Mouse (Mus musculus): ENCODE data around the gene Grifin. TPM values are rescaled to one million over a fixed set of nuclear protein-coding genes. Genes with fewer than 3 reads are reported as not detected.

Grifin gene
- polyA plus RNA-seq, 1 experiment from 2014 or later: not detected

DNA sequence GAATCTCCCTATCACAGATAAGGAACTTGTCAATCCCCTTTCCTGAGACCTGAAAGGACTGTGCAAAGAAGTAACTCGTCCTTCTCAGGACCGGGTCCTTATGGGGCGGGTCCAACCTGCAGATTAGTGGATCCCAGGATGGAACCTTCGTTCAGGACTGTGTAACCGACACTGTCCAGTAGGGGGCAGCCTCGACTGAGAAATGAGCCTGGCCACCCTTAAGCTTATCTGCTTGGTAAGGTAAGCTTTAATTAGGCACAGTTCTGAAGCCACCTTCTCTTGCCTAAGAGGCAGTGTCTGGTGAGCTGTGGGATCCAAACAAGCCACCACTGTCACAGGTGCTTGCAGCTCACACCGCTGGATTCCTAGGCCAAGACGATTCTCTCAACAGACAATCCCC lies 24.8 kb downstream of the Grifin start:
- 13% methylated on average over 8 of the region's 8 CpGs for WGBS
- 0 out of 2 replicates have a peak, but pooled peaks cover 2% of the 10 kb centered on the region for H3K27me3 ChIP-seq
- H3K4me3 ChIP-seq: no peak overlapping the region
- 0 out of 2 replicates have a peak, but pooled peaks have one; percentile 56 for ATAC-seq (ENCODE audit: low FRiP score, low read depth)
- H3K27ac ChIP-seq (replicated peaks): no peak overlapping the region
- no peaks in the 10 kb centered on the region for H3K36me3 ChIP-seq
- H3K9ac ChIP-seq (replicated peaks): no peak overlapping the region
- no peaks in the 10 kb centered on the region for H3K9me3 ChIP-seq
- no peak overlapping the region for H3K4me2 ChIP-seq (replicated peaks)
- H3K4me1 ChIP-seq: peaks cover 8% of the 10 kb centered on the region; the same call in 1 of the 2 replicates

GRCm38 (mm10) chr5:140538111-140538683 lies 26.7 kb downstream of the Grifin start:
- Histone ChIP-seq H3K9me3 (no peaks in the 10 kb centered on the region), H3K36me3 (no peaks in the 10 kb centered on the region), H3K4me2 (replicated peaks) (no peak overlapping the region), H3K27me3 (no peaks in the 10 kb centered on the region), H3K9ac (replicated peaks) (no peak overlapping the region), H3K27ac (replicated peaks) (no peak overlapping the region), H3K4me3 (no peak overlapping the region), H3K4me1 (peaks cover 8% of the 10 kb centered on the region; the same call in 1 of the 2 replicates)
- 74% methylated on average over 13 of the region's 13 CpGs for WGBS
- no peak for ATAC-seq (ENCODE audit: low FRiP score, low read depth)

GRCm38 (mm10) chr5:140526754-140527153 lies 38.1 kb downstream of the Grifin start:
- 72% methylated on average over 2 of the region's 2 CpGs for WGBS
- no peaks in the 10 kb centered on the region for H3K27me3 ChIP-seq
- no peak overlapping the region for H3K4me2 ChIP-seq (replicated peaks)
- H3K4me1 ChIP-seq: no peaks in the 10 kb centered on the region
- H3K27ac ChIP-seq (replicated peaks): no peak overlapping the region
- no peak overlapping the region for H3K4me3 ChIP-seq
- no peak overlapping the region for H3K9ac ChIP-seq (replicated peaks)
- H3K9me3 ChIP-seq: no peaks in the 10 kb centered on the region
- H3K36me3 ChIP-seq: peaks cover 18% of the 10 kb centered on the region
- ATAC-seq (ENCODE audit: low FRiP score, low read depth): no peak

- WGBS: 87% methylated on average over 1 of the region's 1 CpGs
- no peak for ATAC-seq (ENCODE audit: low FRiP score, low read depth)
- Histone ChIP-seq H3K4me3 (no peak overlapping the region), H3K9me3 (no peaks in the 10 kb centered on the region), H3K4me1 (no peaks in the 10 kb centered on the region), H3K36me3 (peaks cover 18% of the 10 kb centered on the region), H3K9ac (replicated peaks) (no peak overlapping the region), H3K27ac (replicated peaks) (no peak overlapping the region), H3K4me2 (replicated peaks) (no peak overlapping the region), H3K27me3 (no peaks in the 10 kb centered on the region)
Observed at GRCm38 (mm10) chr5:140521196-140521595, 43.7 kb downstream of the Grifin start.

DNA sequence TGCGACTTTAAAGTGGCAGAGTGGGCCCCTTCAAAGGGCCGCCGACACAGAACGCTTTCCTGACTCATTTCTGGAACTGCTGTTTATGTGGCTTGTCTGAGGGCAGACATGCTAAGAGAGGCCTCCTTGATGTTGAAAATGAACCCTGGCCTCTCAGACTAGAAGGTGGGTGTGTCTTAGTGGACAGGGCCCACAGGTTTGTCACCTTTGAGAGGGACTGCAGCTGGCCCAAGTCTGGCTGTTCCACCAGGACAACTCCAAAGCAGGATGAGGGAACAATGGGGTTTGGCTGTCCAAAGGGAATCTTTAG lies 47.0 kb downstream of the Grifin start:
- WGBS: 96% methylated on average over 4 of the region's 4 CpGs
- Histone ChIP-seq H3K4me3 (no peak overlapping the region), H3K27me3 (no peaks in the 10 kb centered on the region), H3K27ac (replicated peaks) (no peak overlapping the region), H3K4me2 (replicated peaks) (no peak overlapping the region), H3K4me1 (0 out of 2 replicates have a peak, but pooled peaks cover 8% of the 10 kb centered on the region), H3K9ac (replicated peaks) (no peak overlapping the region), H3K9me3 (no peaks in the 10 kb centered on the region), H3K36me3 (no peaks in the 10 kb centered on the region)
- ATAC-seq (ENCODE audit: low FRiP score, low read depth): no peak

- H3K4me2 ChIP-seq (replicated peaks): no peak overlapping the region
- no peak overlapping the region for H3K4me3 ChIP-seq
- no peak overlapping the region for H3K9ac ChIP-seq (replicated peaks)
- H3K4me1 ChIP-seq: 0 out of 2 replicates have a peak, but pooled peaks cover 8% of the 10 kb centered on the region
- no peak for ATAC-seq (ENCODE audit: low FRiP score, low read depth)
- no peaks in the 10 kb centered on the region for H3K36me3 ChIP-seq
- H3K9me3 ChIP-seq: no peaks in the 10 kb centered on the region
- WGBS: 91% methylated on average over 21 of the region's 21 CpGs
- H3K27me3 ChIP-seq: no peaks in the 10 kb centered on the region
- no peak overlapping the region for H3K27ac ChIP-seq (replicated peaks)
Observed at GRCm38 (mm10) chr5:140517159-140517920, 47.5 kb downstream of the Grifin start.

DNA sequence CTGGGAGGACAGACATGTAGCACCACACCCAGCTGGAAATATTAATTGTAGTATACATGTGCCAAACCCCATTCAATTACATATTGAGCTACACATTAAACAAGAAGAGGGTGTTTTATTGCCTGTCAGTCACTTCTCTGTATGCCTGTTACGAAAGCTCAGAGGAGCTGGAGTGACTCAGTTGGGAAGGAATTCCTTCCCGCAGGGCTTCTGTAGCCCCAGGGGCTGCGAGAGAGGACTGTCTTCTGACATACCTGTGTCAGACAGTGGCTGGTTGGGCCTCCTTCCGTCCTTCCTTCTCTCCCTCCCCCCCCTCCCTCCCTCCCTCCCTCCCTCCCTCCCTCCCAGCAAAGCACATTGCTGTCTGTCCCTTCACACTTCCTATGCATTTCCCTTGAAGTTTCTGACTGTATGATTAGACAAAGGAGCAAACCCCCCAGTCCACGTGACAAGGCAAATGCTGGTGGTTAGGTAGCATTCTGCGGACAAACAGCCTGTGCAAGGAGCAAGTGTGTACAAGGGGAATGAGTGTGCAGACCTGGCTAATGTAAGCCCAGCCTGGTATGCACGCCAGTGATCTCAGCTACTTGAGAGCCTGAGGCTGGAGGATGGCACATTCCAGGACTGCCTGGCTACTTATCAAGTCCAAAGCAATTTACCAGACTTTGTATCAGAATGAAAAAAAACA lies 49.9 kb downstream of the Grifin start:
- H3K4me1 ChIP-seq: peaks cover 15% of the 10 kb centered on the region
- H3K27me3 ChIP-seq: no peaks in the 10 kb centered on the region
- H3K27ac ChIP-seq (replicated peaks): no peak overlapping the region
- H3K9me3 ChIP-seq: no peaks in the 10 kb centered on the region
- no peaks in the 10 kb centered on the region for H3K36me3 ChIP-seq
- no peak overlapping the region for H3K9ac ChIP-seq (replicated peaks)
- WGBS: 64% methylated on average over 7 of the region's 7 CpGs
- no peak overlapping the region for H3K4me2 ChIP-seq (replicated peaks)
- H3K4me3 ChIP-seq: no peak overlapping the region
- ATAC-seq (ENCODE audit: low FRiP score, low read depth): no peak

DNA sequence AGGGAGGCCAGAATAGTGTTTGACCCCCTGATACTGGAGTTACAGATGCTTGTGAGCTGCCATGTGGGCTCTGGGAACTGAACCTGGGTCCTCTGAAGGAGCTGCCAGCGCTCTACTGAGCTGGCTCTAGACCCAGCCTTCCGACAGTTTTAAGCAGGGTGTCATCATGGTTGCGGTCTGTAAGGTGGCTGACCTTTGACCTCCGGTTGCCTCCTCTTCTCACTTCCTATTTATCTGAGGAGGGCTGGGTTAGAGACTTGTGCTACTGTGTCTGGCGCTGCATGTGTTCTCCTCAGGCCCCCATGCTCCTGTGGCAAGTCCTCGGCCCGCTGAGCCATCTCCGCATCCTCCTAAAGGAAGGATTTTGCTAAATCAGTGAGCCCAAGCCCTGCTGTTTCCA lies 51.0 kb downstream of the Grifin start:
- Histone ChIP-seq H3K4me3 (no peak overlapping the region), H3K4me1 (peaks cover 25% of the 10 kb centered on the region), H3K36me3 (no peaks in the 10 kb centered on the region), H3K27ac (replicated peaks) (no peak overlapping the region), H3K9ac (replicated peaks) (no peak overlapping the region), H3K9me3 (no peaks in the 10 kb centered on the region), H3K27me3 (no peaks in the 10 kb centered on the region), H3K4me2 (replicated peaks) (no peak overlapping the region)
- WGBS: 82% methylated on average over 8 of the region's 8 CpGs
- ATAC-seq (ENCODE audit: low FRiP score, low read depth): no peak

Other genes starting within 250 kb of the Grifin start
- 47.8 and 48.7 TPM in 2 replicates for gene Mad1l1, start 243.5 kb downstream of the Grifin start, polyA plus RNA-seq (2016; fragmentation: Nextera tagmentation; extraction: Ambion mirVana)
- gene Nudt1, start 243.4 kb downstream of the Grifin start, polyA plus RNA-seq (2016; fragmentation: Nextera tagmentation; extraction: Ambion mirVana): 38.3 and 40.6 TPM in 2 replicates
- 17.4 and 18.0 TPM in 2 replicates for gene Mrm2, start 233.2 kb downstream of the Grifin start, polyA plus RNA-seq (2016; fragmentation: Nextera tagmentation; extraction: Ambion mirVana)
- gene Snx8, start 175.8 kb downstream of the Grifin start, polyA plus RNA-seq (2016; fragmentation: Nextera tagmentation; extraction: Ambion mirVana): 20.6 and 21.4 TPM in 2 replicates
- gene Eif3b, start 145.7 kb downstream of the Grifin start, polyA plus RNA-seq (2016; fragmentation: Nextera tagmentation; extraction: Ambion mirVana): 158 and 161 TPM in 2 replicates
- not detected in 2 replicates for gene Gm4869, start 119.4 kb downstream of the Grifin start, polyA plus RNA-seq (2016; fragmentation: Nextera tagmentation; extraction: Ambion mirVana)
- 12.5 and 13.4 TPM in 2 replicates for gene Chst12, start 59.5 kb downstream of the Grifin start, polyA plus RNA-seq (2016; fragmentation: Nextera tagmentation; extraction: Ambion mirVana)
- 28.5 and 33.9 TPM in 2 replicates for gene Lfng, start 42.2 kb upstream of the Grifin start, polyA plus RNA-seq (2016; fragmentation: Nextera tagmentation; extraction: Ambion mirVana)
- 68.8 and 71.0 TPM in 2 replicates for gene Ttyh3, start 84.0 kb upstream of the Grifin start, polyA plus RNA-seq (2016; fragmentation: Nextera tagmentation; extraction: Ambion mirVana)
- 26.9 and 29.3 TPM in 2 replicates for gene Iqce, start 137.3 kb upstream of the Grifin start, polyA plus RNA-seq (2016; fragmentation: Nextera tagmentation; extraction: Ambion mirVana)
- 22.2 TPM in 2 replicates for gene Brat1, start 139.9 kb upstream of the Grifin start, polyA plus RNA-seq (2016; fragmentation: Nextera tagmentation; extraction: Ambion mirVana)
- gene Amz1, start 159.1 kb upstream of the Grifin start, polyA plus RNA-seq (2016; fragmentation: Nextera tagmentation; extraction: Ambion mirVana): 1.1 and 1.3 TPM in 2 replicates